Mouse (Mus musculus) spleen, adult 2 months (tissue): ENCODE results near the gene Krtap24-1. TPM values are rescaled to one million over a fixed set of nuclear protein-coding genes. Genes with fewer than 3 reads are reported as not detected.

Source experiments
- DNase-seq, 2 experiments: peaks; one replicate each; pipeline versions ENCODE4 v3.0.0 to v3.0.0-alpha.2; 2012 to 2021; ENCODE audit warnings: low spot score in 2 of 2, low read depth in 1 of 2
- H3K27ac ChIP-seq: fragments of 200-500 bp; 2 replicates; pipeline ENCODE4 v1.5.1; 2012; ENCODE audit warnings: low read length, inconsistent platforms; ENCODE audit not compliant: insufficient read depth
- H3K27me3 ChIP-seq: fragments of 200-500 bp; 2 replicates; pipeline ENCODE4 v1.6.1; 2012; ENCODE audit warnings: mild to moderate bottlenecking, moderate library complexity, low read length, inconsistent platforms; ENCODE audit not compliant: control insufficient read depth, insufficient read depth
- H3K36me3 ChIP-seq: fragments of 200-500 bp; 2 replicates; pipeline ENCODE4 v1.6.1; 2012; ENCODE audit warnings: mild to moderate bottlenecking, low read length, inconsistent platforms; ENCODE audit not compliant: control insufficient read depth, insufficient read depth
- H3K4me1 ChIP-seq: fragments of 200-500 bp; 2 replicates; pipeline ENCODE4 v1.6.1; 2011; ENCODE audit warnings: inconsistent platforms; ENCODE audit not compliant: control insufficient read depth, insufficient read depth, insufficient read length
- H3K4me3 ChIP-seq: fragments of 200-500 bp; 2 replicates; pipeline ENCODE4 v1.5.1; 2011; ENCODE audit warnings: mild to moderate bottlenecking, inconsistent platforms; ENCODE audit not compliant: insufficient read depth, insufficient read length; ENCODE audit errors: extremely low read depth
- CTCF ChIP-seq: fragments of 200-500 bp; IDR thresholded peaks from 2 replicates; pipeline ENCODE4 v1.5.1; 2011; ENCODE audit warnings: mild to moderate bottlenecking, inconsistent platforms; ENCODE audit not compliant: insufficient read depth, insufficient read length, insufficient replicate concordance; ENCODE audit errors: extremely low read depth
- POLR2A ChIP-seq: fragments of 200-500 bp; IDR thresholded peaks from 2 replicates; pipeline ENCODE4 v1.6.1; 2011; ENCODE audit warnings: low read depth, low read length, inconsistent platforms
- WGBS: fragments of 180-500 bp; shearing (Covaris S2); methylation state at CpG from one replicate; pipeline ENCODE4 v1.1.7; 2018; 5-methylcytosine and 5-hydroxymethylcytosine counted together
- polyA plus RNA-seq: library from polyadenylated mRNA; depleted of rRNA; stranded (reverse); fragments of >200 nt; gene quantifications from 2 replicates; pipeline ENCODE4 v1.2.3, GENCODE M21; 2012

Krtap24-1 gene
- polyA plus RNA-seq, 1 experiment: not detected

DNA sequence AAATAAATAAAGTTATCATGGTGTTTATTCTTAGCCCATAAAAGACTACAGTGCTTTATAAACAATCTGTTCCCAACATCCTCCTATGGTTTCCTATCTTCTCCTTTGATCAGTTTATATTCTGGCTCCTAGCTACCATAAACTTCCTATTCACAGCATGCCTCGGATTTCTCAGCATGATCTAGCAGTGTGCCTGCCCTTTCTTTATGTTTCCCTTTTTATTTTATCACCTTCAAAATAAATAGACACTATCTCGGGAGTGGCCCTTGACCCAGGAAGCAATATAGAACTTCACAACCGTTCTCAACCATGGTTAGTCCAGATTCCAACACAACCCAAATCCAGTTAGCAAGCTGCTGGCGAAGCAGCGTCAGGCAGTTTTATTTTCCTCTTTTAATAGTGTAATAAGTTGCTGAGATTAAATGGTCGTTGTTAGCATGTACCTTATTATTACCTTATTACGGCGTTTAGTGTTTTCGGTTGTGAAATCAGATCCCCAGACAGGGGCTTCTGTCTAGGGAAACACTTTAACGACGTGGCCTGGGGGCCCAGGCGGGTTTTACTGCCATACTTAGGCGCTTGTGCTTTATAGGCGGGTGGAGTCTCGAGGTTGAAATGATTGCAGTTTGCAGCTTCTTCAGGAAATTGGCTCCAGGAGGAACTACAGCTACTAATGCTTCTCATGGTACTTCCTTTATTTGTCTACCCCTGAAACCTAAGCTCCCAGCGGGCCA lies 12.4 kb downstream of the Krtap24-1 start:
- DNase-seq: no peak
- Histone ChIP-seq H3K36me3 (no peaks in the 10 kb centered on the region), H3K4me3 (no peak overlapping the region), H3K4me1 (no peaks in the 10 kb centered on the region), H3K27me3 (no peaks in the 10 kb centered on the region), H3K27ac (no peak overlapping the region)
- WGBS: 24% methylated on average over 16 of the region's 16 CpGs
- no peak for TF ChIP-seq CTCF
- TF ChIP-seq POLR2A: no peak

GRCm38 (mm10) chr16:88592758-88593157 lies 19.3 kb downstream of the Krtap24-1 start:
- DNase-seq: no peak

DNA sequence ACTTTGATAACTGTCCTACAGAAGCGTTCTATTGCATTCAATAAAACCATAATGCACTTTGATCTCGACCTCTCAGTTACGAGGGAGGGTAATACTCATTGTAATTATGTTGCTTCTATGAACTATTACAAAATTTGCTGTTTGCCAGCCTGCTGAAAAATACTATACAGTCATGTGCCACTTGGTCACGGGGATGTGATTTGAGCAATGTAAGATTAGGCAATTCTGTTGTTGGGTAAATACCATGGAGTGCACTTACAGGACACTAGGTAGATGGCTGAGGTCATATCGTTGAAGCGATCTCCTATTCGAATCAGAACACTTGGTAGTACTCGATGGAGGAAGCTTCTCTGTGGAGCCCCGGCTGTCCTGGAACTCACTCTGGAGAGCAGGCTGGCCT lies 28.7 kb downstream of the Krtap24-1 start:
- Histone ChIP-seq H3K36me3 (no peaks in the 10 kb centered on the region), H3K4me1 (no peaks in the 10 kb centered on the region), H3K4me3 (no peak overlapping the region), H3K27ac (no peak overlapping the region), H3K27me3 (no peaks in the 10 kb centered on the region)
- WGBS: 90% methylated on average over 9 of the region's 9 CpGs
- DNase-seq: no peak
- TF ChIP-seq POLR2A (no peak), CTCF (no peak)

More at GRCm38 (mm10) chr16:88592758-88593157, 19.3 kb downstream of the Krtap24-1 start:
- no peaks in the 10 kb centered on the region for H3K27me3 ChIP-seq
- no peak for TF ChIP-seq CTCF
- no peak for TF ChIP-seq POLR2A
- no peaks in the 10 kb centered on the region for H3K4me1 ChIP-seq
- no peaks in the 10 kb centered on the region for H3K36me3 ChIP-seq
- no peak overlapping the region for H3K27ac ChIP-seq
- H3K4me3 ChIP-seq: no peak overlapping the region

DNA sequence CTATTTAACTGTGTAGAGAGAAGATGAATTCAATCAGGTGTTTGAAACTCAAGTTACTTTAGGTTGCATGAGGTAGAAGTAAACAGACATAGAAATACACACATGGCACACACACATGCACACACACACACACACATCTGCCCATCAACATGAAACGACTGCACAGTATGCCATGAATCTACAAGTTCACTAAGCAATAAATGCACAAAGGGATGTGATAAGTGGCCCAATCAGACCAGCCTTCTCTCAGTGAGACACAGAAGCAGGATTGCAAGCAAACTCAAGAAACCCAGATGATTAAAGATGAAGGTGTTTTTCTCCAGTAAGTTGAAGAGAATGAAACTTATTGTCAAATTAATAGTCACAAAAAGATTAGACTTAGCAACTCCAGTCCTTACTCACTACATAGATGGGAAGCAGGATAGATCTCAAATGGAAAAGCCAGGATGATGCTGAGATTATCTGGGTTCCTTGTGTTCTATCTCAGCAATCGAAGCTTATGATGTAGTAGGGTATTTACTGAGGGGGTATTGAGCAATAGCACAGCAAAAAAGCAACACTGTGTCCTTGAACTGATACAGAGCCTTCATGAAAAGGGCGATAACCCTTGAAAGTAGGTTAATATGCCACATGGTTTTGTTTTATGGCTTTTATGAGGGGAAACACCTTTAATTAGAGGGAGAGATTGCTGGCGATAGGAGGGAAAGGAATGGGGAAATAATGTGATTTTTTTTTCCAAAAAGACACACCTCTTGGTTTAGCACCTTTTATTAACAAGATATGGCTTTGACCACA lies 36.0 kb downstream of the Krtap24-1 start:
- no peak for DNase-seq
- no peak overlapping the region for H3K27ac ChIP-seq
- no peaks in the 10 kb centered on the region for H3K4me1 ChIP-seq
- 76% methylated on average over 4 of the region's 4 CpGs for WGBS
- no peaks in the 10 kb centered on the region for H3K36me3 ChIP-seq
- no peaks in the 10 kb centered on the region for H3K27me3 ChIP-seq
- no peak overlapping the region for H3K4me3 ChIP-seq
- TF ChIP-seq CTCF: no peak
- TF ChIP-seq POLR2A: no peak

- no peaks in the 10 kb centered on the region for H3K36me3 ChIP-seq
- 90% methylated on average over 5 of the region's 5 CpGs for WGBS
- no peaks in the 10 kb centered on the region for H3K4me1 ChIP-seq
- no peak overlapping the region for H3K27ac ChIP-seq
- DNase-seq: no peak
- no peak overlapping the region for H3K4me3 ChIP-seq
- TF ChIP-seq POLR2A: no peak
- TF ChIP-seq CTCF: no peak
- H3K27me3 ChIP-seq: no peaks in the 10 kb centered on the region
Observed at GRCm38 (mm10) chr16:88572904-88573404, 39.1 kb downstream of the Krtap24-1 start.

- Histone ChIP-seq H3K27ac (no peak overlapping the region), H3K36me3 (no peaks in the 10 kb centered on the region), H3K27me3 (no peaks in the 10 kb centered on the region), H3K4me1 (no peaks in the 10 kb centered on the region), H3K4me3 (no peak overlapping the region)
- no peak for TF ChIP-seq POLR2A
- TF ChIP-seq CTCF: no peak
- DNase-seq: no peak
Observed at GRCm38 (mm10) chr16:88570136-88570535, 41.9 kb downstream of the Krtap24-1 start.
